Mouse (Mus musculus) heart, postnatal 4 days (tissue): ENCODE data around the gene Ctsg. TPM values are rescaled to one million over a fixed set of nuclear protein-coding genes. Genes with fewer than 3 reads are reported as not detected.

ENCODE experiments used
- microRNA-seq, 2 experiments: library from miRNA; unstranded; fragments of <30 nt; microRNA quantifications; one replicate each; pipeline ENCODE4 v1.2.0; 2021 to 2022
- total RNA-seq, 2 experiments: library from RNA; stranded (reverse); gene quantifications; 2 replicates each; pipeline ENCODE4 v1.2.3; 2021

Gene Ctsg
- total RNA-seq, 2 experiments from 2014 or later: not detected

Small RNA genes lying within 50 kb of the gene (microRNA-seq; reads per million reads assigned to microRNA genes)
- gene Mir6949: 0 reads per million in 2 experiments

Other genes starting within 250 kb of the Ctsg start
- gene Nynrin, start 248.6 kb downstream of the Ctsg start, total RNA-seq: 10 to 100 TPM; 36.0 to 36.3 TPM
- gene Cbln3, start 218.2 kb downstream of the Ctsg start, total RNA-seq: under 1 TPM; 0.62 to 0.65 TPM
- gene Khnyn, start 217.6 kb downstream of the Ctsg start, total RNA-seq: 10 to 100 TPM; 11.6 to 12.0 TPM
- gene Sdr39u1, start 202.3 kb downstream of the Ctsg start, total RNA-seq: 10 to 100 TPM; 57.0 to 61.3 TPM
- gene Cma1, start 157.9 kb downstream of the Ctsg start, total RNA-seq: 10 to 100 TPM; 10.1 to 12.1 TPM
- under 1 TPM; 0.33 to 0.43 TPM for gene Cma2, start 151.6 kb downstream of the Ctsg start, total RNA-seq
- not detected for gene Mcpt1, start 84.6 kb downstream of the Ctsg start, total RNA-seq
- gene Mcpt9, start 72.1 kb downstream of the Ctsg start, total RNA-seq: not detected
- under 1 TPM; 0.43 TPM for gene Mcpt2, start 60.5 kb downstream of the Ctsg start, total RNA-seq
- gene Mcpt4, start 40.3 kb downstream of the Ctsg start, total RNA-seq: 1 to 10 TPM; 3.0 to 3.8 TPM
- gene Mcpt8, start 17.3 kb downstream of the Ctsg start, total RNA-seq: not detected
- not detected for gene Gzme, start 18.1 kb upstream of the Ctsg start, total RNA-seq
- not detected for gene Gzmd, start 30.0 kb upstream of the Ctsg start, total RNA-seq
- not detected for gene Gzmg, start 57.0 kb upstream of the Ctsg start, total RNA-seq
- not detected for gene Gzmn, start 72.0 kb upstream of the Ctsg start, total RNA-seq
- not detected for gene Gzmf, start 108.8 kb upstream of the Ctsg start, total RNA-seq
- not detected for gene Gzmc, start 132.1 kb upstream of the Ctsg start, total RNA-seq
- gene Gzmb, start 159.7 kb upstream of the Ctsg start, total RNA-seq: not detected